Mouse (Mus musculus) embryo, embryonic 9.5 days (tissue): Measurements from ENCODE around the gene Cage1.

Experiments used
- DNase-seq: peaks from one replicate; pipeline ENCODE4 v3.0.0-alpha.2; 2017; ENCODE audit errors: extremely low spot score

Gene Cage1

DNA sequence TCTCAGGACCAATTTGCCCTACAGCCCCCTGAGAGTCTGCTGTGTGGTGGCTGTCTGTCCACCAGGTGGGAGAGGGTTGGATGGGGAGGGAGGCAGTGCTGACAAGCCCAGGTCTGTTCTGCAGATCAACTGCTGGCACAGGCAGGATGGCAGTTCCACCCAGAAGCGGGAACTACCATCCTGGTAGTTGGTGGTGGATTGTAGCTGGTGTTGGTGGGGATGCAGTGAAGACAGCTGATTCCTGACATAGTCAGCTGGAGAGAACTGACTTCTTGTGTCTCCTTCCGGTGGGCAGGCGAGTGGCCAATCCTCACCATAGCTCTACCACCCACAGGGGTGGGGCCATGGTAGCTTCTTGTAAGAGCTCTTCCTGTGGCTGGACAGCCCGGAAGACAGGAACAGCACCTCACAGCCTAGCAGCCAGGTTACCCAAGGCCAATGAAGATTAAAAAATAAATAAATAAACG is 26.4 kb downstream of the Cage1 start:
- DNase-seq: no peak

DNA sequence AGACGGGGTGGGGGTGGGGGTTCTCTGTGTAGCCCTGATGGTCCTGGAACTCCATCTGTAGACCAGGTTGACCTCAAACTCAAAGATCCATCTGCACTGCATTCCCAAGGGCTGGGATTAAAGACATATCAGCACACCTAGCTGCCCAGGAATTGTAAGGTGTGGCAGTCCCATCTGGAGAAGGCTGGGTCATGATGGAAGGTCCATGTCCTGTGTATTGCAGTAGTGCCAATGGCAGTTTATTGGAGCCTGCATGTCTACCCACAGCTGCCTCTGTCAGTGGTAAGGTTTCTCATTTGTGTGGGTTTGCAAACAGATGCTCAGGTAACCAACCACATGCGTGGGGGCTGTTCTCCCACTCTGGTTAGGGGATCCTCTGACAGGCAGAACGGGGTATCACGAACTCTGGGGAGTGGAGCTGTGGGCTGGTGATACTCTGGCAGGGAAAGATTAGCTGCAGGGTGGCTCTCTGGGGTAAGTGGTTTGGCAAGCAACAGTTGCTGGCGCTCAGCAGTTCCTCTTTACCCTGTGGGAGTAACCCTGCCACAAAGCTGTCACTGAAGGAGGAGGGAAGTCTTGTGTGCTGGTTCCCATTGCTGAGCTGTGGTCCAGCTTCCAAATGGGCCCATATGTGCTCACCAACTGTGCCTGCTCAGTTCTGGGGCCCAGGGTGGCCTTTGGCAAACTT is 27.0 kb downstream of the Cage1 start:
- DNase-seq: no peak

DNA sequence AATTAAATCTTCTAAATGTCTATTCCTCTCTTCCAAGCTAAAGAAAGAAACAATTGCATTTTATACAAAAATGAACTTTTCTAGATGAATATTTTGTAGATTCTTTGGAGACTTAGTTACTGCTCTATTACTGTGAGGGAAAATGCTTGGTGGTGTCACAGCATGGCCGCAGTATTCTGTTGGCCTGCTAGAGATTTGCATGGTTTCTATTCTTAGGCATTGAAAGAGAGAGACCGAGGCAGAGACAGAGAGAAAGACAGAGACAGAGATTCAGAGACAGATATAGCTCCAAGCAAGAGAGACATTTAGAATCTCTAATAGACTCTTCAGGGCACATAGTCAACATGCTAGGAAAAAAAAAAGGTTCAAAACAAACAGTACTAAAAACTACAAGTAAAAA is 28.9 kb downstream of the Cage1 start:
- DNase-seq: no peak

DNA sequence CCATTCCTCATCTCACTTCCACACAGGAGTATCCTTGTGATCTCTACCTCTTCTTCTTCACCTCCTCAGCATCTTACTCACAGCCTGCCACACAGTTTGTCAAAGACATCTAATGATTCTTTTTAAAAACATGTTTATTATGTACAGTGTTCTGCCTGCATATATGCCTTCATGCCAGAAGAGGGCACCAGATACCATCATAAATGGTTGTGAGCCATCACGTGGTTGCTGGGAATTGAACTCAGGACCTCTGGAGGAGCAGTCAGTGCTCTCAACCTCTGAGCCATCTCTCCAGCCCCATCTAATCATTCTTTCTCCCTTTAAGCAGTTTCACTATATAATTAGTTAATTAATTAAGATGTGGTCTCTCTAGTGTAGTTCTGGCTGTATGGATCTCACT is 34.4 kb downstream of the Cage1 start:
- no peak for DNase-seq

DNA sequence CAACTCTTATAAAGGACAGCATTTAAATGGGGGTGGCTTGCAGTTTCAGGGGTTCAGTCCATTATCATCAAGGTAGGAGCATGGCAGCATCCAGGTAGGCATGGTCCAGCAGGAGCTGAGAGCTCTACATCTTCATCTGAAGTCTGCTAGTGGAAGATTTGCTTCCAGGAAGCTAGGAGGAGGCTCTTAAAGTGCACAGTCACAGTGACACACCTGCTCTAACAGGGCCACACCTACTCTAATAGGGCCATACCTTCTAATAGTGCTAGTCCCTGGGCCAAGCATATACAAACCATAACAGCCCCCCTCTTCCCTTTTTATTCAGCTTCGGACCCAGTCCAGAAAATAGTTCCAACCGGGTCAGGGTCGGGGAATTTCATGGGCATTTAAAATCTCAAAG is 37.2 kb downstream of the Cage1 start:
- DNase-seq: no peak

DNA sequence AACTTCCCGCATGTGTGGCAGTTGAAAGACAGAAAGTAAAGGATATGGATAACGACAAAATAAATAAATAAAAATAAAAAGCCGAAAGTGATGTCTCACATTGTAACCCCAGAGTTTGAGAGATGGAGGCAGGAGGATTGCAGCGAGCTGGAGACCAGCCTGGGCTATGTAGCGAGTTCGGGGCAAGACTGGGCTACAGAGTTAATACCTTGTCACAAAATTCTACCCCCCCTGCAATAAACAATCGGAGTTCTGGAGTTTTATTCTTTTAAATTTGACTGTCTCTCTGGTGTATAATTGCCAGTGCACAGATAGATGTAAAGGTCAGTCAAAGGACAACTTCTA is 42.5 kb downstream of the Cage1 start:
- DNase-seq: no peak

DNA sequence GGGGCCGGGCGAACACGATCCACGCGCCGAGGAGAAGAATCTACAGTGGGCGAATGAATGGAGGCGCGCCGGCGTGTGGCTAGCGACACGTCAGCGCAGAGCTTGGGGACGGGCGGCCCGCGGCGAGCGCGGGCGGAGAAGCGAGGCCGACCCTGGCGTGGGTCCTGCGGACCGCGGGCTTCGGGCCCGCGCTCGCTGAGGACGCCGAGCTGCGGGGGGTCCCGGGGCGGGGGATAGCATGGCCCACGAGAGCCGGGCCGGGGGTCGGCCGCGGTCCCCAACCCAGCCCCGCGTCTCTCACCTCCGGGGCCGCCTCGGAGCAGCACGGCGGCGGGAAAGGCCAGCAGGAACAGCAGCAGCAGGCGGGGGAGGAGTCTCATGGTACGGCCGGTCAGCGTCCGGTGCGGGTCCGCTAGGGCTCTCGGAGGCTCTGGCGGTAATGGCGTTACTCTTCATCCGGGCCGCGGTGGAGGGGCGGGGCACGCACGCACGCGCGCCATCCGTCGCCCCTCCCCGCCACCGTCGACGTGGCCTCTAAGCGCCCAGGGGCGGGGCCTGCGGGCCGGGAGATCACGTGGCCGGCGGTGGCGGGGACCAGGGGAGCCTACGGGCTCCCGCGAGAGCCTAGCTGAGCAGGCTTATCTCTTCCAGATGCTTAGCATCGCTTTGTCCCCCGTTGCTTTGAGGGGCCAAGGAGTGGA is 43.0 kb downstream of the Cage1 start, which contains the start of gene Ssr1:
Gene Ssr1, minus strand, starts transcription at position 514 of the 701 bp plus-strand sequence.
- DNase-seq: peak; percentile 95

DNA sequence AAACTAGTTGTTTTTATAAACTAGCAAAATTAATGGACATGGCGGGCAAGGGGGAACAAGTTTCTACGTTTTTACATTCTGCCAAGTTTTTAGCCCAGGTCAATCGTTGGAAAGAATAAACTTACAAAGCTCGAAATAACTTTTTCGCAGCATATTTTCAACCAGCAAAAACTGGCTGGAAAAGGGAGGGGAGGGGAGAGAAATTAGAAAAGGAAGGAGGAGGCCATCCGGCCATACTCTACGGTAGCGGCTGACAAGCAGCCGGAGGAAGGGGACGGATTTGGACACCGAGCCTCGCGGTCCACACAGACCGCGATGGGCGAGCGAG is 43.5 kb downstream of the Cage1 start:
- no peak for DNase-seq

DNA sequence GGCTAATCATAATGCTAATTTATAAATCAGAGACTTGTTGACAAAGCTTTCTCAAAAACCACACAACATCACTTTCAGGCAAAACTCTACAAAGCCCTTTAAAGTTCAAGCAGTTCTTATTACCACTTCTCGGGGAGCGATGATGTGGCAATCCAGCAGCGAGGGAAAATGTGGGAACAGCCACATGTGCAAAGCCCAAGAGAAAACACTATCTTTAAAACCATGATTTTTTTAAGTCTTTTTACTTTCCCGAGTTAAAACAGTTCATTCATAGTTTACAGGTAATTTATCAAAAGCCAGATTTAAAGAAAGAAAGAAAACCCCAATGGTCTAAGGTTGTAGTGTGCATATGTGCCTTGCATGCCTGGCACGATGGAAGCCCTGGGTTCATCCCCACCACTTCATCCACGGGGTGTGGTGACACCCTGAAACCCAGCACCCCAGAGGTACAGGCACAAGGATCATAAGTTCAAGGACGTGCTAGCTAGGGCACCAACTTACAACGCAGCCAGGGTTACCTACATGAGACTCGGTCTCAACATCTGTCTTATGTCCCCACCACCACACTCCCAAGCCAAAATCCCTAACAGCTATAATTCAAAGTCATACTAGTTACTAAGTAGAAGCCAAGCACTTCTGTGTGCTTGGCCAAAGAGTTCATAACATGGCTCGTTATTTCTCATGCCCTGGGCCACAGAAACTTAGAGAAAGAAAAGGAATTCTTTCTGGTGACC is 44.1 kb downstream of the Cage1 start:
- no peak for DNase-seq

DNA sequence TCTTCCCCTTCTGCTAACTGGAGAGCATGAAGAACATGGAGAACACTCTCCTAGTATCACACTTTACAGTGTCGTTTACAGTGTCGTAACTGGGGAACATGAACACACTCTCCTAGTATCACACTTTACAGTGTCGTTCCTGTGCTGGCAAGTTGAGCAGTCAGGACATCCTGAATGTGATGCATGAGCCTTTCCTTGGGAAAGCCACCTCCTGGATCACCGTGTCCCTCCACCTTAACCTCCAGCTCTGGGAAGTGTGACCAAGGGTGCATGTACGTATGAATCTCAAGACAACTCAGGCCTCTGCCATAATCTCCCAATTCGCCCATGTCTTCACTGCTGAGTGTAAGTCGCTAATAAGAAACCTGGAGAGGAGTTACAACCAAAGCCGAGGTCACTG is 47.2 kb downstream of the Cage1 start:
- DNase-seq: no peak

DNA sequence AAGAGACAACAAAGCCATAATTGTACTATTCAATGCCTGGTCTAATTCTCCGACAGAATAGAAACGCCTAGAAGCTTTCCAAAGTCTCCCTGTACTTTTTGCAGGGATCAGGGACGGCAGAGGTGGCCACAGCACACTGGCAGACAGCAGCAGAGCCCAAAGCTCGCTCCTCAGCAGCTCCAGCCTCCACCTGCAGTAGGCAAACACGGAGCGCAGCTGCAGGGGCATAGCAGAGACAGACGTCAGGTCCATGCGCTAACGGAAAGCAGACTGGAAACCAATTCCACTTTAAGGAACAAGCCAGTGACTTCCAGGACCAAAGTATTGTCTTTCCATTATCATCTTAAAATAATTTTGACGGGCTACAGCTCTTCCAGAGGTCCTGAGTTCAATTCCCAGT is 50.7 kb downstream of the Cage1 start:
- no peak for DNase-seq

DNA sequence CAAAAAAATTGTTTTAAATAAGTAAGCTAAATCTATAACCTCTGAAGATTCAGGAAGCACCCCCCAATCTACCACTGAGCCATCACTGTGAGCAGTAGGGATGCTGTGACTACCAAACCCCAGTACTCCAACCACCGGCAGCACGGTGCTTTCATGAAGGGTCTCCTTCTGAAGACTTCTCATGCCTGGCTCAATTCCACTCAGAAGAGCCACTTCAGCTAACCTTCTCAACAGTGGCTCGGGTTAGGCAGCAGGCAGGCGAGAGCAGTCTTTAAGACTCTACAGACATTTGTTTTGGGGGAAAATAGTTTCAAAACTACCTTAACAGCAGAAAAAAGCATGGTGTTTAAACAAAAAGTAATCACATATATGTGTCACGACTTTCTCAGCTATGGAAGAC is 55.8 kb downstream of the Cage1 start:
- DNase-seq: no peak

DNA sequence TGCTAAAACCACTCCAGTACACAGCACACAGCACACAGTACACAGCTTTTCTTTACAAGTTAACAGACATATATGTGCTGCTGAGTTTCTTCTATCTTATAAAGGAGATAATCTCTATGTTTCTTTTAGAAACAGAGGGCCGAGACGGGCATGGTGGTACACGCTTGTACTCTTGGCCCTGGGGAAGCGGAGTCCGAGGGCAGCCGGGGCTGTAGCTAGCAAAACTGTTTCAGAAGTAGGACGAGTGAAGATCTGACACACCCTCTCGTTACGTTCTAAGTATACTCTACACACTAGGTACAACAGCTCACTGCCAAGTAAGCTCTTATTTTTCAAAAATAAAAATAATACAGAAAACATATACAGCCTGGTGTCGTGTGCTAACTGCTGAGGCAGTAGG is 56.5 kb downstream of the Cage1 start:
- no peak for DNase-seq

DNA sequence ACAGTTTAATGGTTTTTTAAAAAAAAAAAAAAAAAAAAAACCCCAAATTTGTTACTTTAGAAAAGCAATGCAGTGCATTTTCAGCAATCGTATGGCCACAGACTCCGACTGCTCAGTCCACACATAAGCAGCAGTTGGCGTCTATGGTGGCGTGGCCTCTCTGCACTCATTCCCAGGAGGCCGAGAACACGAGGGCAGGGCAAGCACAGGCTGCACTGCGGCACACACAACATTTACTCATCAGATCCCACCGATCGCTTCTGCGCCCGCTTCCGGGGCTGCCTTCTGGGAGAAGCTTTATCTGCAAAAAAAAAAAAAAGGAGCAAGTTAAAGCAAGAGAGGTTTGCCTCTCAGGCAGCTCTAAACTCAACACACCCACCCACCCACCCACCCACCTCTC is 57.4 kb downstream of the Cage1 start:
- DNase-seq: no peak

DNA sequence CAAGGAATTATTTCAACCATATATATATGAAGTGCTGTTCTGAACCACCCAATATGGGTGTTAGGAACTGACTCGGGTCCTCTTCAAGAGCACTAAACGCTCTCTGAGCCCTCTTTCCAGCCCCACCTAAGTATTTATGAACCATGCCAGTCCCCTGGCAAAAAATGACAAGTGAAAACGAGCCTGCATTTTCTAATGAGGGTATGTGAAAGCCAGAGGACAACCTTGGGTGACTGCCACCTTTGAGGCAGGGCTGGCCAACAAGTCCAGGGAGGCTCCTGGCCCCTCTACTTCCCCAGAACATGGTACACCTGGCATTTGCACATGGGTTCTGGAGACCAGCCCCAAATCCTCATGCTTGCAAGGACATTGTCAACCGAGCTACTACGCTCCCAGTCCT is 62.1 kb downstream of the Cage1 start:
- no peak for DNase-seq

DNA sequence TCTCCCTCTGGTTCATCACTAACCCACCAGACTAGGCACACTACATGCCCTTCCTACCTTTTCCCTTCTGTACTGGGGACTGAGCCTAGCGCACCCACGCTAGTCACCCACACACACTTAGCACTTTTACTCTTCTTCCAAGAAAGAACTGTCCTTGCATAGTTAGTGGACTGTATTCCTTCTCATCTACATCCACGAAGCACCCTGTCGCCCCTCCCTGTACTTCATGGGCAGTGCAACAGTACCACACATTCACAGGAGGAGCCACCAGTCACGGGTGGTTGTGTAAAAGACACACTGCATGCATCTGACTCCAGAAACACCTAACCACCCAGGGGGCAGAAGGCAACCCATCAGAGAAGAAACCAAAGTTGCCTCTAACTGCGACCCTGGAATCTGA is 62.8 kb downstream of the Cage1 start:
- DNase-seq: no peak

DNA sequence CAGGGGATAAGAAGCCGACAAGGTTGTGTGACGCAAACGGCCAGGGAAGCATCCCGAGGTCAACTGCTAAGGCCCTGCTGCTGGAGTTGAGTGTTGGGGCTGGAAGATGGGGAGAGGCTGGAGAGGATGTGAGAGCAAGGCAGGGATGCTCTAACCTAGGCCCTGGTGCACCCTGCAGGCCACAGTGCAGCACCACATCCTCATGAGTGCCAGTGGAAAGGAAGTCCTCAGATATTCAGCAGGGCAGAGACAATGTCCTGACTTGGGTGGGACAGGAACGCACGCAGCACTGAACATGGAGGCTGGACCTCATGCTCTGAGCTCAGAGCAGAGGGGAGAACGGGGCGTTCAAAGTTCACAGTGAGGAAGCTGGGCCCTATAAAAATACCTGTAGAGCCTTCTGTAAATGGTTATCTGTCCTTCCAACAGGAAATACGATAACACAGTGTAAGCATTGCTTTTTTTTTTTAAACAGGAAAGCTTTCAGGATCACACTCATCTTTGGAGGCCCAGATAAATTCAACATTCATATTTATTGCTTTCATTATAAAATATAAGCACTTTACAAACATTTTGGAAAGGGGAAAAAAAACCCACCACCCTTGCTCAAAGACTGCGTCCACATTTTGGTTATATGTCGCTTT is 65.9 kb downstream of the Cage1 start:
- no peak for DNase-seq

DNA sequence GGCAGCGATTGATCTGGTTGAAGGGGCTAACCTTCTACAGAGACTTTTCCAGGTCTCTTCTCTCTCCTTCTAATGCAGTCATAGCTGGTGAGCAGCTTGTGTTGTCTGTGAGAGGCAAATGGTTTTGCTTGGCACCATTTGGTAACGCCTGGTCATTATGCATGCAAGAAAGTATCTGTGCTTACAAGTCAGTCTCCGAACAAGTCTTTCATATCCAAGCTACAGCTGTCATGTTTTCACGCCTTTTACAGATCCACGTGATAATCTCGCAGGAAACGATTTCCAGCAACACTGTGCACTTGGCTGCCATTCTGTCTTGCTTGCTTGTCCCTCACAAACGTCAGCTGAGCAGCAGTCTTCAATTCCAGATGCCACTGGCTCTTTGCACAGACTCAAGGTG is 66.9 kb downstream of the Cage1 start:
- DNase-seq: no peak

DNA sequence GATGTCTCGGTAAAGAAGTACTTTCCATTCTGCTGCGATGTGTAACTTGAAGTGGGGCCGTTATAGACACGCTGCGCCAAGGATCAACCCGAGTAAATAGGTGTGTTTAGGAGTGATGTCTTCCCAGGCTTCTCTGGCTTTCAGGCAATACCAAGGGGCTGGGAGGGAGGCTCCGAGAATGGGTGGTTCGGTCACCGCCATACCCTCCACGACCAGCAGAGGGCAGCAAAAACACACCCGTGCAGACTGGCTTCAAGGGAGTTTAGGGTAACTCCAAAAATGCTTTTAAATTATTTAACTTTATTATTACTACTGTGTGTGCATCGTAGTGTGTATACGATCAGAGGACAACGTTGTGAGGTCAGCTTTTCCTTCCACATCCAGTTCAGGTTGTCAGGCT is 67.5 kb downstream of the Cage1 start:
- DNase-seq: peak; percentile 85

DNA sequence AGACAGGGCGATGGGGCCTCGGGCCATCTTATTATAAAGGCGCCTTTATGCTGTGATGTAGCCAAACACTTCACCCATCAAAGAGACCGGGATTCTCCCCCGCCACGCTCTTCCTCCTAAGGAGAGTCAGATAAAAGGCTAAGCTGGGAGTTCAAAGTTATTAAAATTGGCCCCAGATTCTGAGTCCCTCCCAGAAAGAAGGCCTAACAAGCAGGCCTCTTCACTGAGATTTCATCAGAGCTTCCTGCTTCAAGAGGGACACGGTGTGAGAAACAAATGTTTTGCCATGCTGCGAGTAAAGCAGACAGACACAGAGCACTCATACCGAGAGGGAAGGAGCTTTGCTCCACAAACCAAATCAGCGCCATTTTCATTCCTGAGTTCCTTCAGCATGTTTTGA is 69.3 kb downstream of the Cage1 start:
- no peak for DNase-seq

DNA sequence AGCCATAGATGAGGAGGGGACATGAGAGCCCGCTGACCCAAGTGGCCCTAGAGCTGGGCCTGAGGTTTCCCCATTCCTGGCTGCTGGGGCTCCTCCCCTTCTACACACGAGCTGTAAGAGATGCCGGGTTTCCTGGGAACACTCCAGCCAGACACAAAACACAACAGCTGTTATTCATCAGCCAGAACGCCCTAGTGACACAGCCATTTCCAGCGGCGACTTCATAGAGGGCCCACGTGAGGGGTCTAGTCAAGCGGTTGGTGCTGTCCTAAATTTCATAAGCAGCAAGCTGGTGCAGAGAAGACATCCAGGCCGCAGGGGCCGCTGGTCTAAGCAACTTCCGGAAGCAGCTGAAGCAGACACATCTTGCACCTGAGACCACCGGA is 69.8 kb downstream of the Cage1 start:
- peak; percentile 38 for DNase-seq

DNA sequence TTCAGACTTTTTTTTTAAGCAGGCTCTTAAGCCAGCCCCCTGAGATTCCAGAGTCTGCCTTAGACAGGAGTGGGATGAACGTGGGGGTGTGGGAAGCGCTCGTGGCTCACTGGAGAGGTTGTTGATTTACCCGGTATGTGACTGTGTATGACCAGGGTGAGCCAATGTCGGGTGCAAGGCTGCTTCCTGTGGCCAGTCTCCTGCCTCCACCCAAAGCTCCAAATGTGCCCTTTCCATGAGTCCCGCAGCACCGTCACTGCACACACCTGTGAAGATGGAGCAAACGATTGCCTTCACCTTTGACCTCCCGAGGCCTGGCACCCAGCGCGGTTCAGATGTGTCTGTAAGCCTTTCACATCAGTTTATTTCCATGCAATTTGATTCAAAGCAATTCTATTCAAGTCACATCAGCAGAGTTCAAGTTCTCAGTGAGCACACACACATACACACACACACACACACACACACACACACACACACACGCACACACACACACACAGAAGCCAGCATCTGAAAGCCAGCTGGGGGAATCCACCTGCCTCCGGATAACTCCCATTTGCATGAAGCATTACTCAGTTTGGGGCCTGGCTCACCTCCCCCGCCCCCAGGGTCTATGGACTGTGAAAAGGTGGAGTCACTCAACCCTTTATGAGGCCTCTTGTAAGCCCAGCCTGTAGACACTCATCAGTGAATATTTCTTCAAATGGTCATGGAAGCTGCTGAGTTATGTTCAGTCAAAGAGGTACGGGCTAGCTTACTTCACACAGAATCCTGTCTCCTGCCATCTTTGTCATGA is 70.4 kb downstream of the Cage1 start:
- DNase-seq: no peak
